Mouse (Mus musculus): ENCODE data around the gene Fut11. TPM values are rescaled to one million over a fixed set of nuclear protein-coding genes. Genes with fewer than 3 reads are reported as not detected.

Gene Fut11
- total and polyA plus RNA-seq, 3 experiments = 3.5 to 8.3 (median 4.1) TPM

GRCm38 (mm10) chr14:20707201-20708190 is 12.7 kb downstream of the Fut11 start, which contains the start of gene Zswim8:
Gene Zswim8, plus strand, starts transcription at chr14:20707552.
- no peak for TF ChIP-seq GATA2 (IDR thresholded peaks at IDR 0.05; ENCODE audit: borderline replicate concordance, low read depth, low read length)
- 0 out of 2 replicates have a peak, but pooled peaks have one; percentile 44 for TF ChIP-seq POLR2AphosphoS5 (IDR thresholded peaks at IDR 0.05; ENCODE audit: insufficient replicate concordance, low read depth, low read length)
- Histone ChIP-seq H3K27me3 (ENCODE audit: insufficient read depth, low read length) (no peaks in the 10 kb centered on the region), H3K36me3 (replicated peaks) (peaks cover 51% of the 10 kb centered on the region), H3K9me3 (replicated peaks) (no peaks in the 10 kb centered on the region), H3K4me1 (ENCODE audit: insufficient read depth, low read depth, low read length) (peaks cover 44% of the 10 kb centered on the region), H3K4me3 (ENCODE audit: low read depth, low read length) (peak within 1 kb of the TSS; percentile 82)
- peak; percentile 69 for ATAC-seq (ENCODE audit: extremely low read depth, insufficient number of reproducible peaks, low FRiP score, poor library complexity, severe bottlenecking)
- peak; percentile 88 for DNase-seq (ENCODE audit: low spot score)

- no peak for TF ChIP-seq GATA2 (IDR thresholded peaks at IDR 0.05; ENCODE audit: borderline replicate concordance, low read depth, low read length)
- no peak for TF ChIP-seq TAL1 (conservative IDR thresholded peaks at IDR 0.05; ENCODE audit: low read depth, low read length)
- no peak for TF ChIP-seq POLR2AphosphoS5 (IDR thresholded peaks at IDR 0.05; ENCODE audit: insufficient replicate concordance, low read depth, low read length)
- TF ChIP-seq CTCF (IDR thresholded peaks at IDR 0.05; ENCODE audit: low read depth, low read length) = no peak
- no peak for TF ChIP-seq GATA1 (IDR thresholded peaks at IDR 0.05; ENCODE audit: borderline replicate concordance, low read length)
- no peaks in the 10 kb centered on the region for H3K27me3 ChIP-seq (ENCODE audit: insufficient read depth, low read length)
- ATAC-seq (ENCODE audit: extremely low read depth, insufficient number of reproducible peaks, low FRiP score, poor library complexity, severe bottlenecking) (no peak), DNase-seq (ENCODE audit: low spot score) (no peak)
- H3K4me1 ChIP-seq (ENCODE audit: insufficient read depth, low read depth, low read length) = peaks cover 44% of the 10 kb centered on the region
- H3K4me3 ChIP-seq (ENCODE audit: low read depth, low read length) = peak overlapping the region; percentile 82
- H3K9me3 ChIP-seq (replicated peaks) = no peaks in the 10 kb centered on the region
- peaks cover 59% of the 10 kb centered on the region for H3K36me3 ChIP-seq (replicated peaks)
These were observed 13.5 kb downstream of the Fut11 start for GRCm38 (mm10) chr14:20708239-20708638.

- H3K27me3 ChIP-seq (ENCODE audit: insufficient read depth, low read length) = no peaks in the 10 kb centered on the region
- H3K9me3 ChIP-seq (replicated peaks) = no peaks in the 10 kb centered on the region
- DNase-seq (ENCODE audit: low spot score) (no peak), ATAC-seq (ENCODE audit: extremely low read depth, insufficient number of reproducible peaks, low FRiP score, poor library complexity, severe bottlenecking) (no peak)
- no peak overlapping the region for H3K4me3 ChIP-seq (ENCODE audit: low read depth, low read length)
- peaks cover 15% of the 10 kb centered on the region for H3K4me1 ChIP-seq (ENCODE audit: insufficient read depth, low read depth, low read length)
- TF ChIP-seq GATA1 (IDR thresholded peaks at IDR 0.05; ENCODE audit: borderline replicate concordance, low read length) (no peak), TAL1 (conservative IDR thresholded peaks at IDR 0.05; ENCODE audit: low read depth, low read length) (no peak), POLR2AphosphoS5 (IDR thresholded peaks at IDR 0.05; ENCODE audit: insufficient replicate concordance, low read depth, low read length) (no peak)
- peaks cover 96% of the 10 kb centered on the region for H3K36me3 ChIP-seq (replicated peaks)
These were observed 19.1 kb downstream of the Fut11 start for GRCm38 (mm10) chr14:20713832-20714231.

GRCm38 (mm10) chr14:20718443-20718842 is 23.7 kb downstream of the Fut11 start:
- H3K27me3 ChIP-seq (ENCODE audit: insufficient read depth, low read length) = no peaks in the 10 kb centered on the region
- H3K9me3 ChIP-seq (replicated peaks) = no peaks in the 10 kb centered on the region
- peaks cover 98% of the 10 kb centered on the region for H3K36me3 ChIP-seq (replicated peaks)
- ATAC-seq (ENCODE audit: extremely low read depth, insufficient number of reproducible peaks, low FRiP score, poor library complexity, severe bottlenecking) (no peak), DNase-seq (ENCODE audit: low spot score) (no peak)
- no peak overlapping the region for H3K4me3 ChIP-seq (ENCODE audit: low read depth, low read length)
- H3K4me1 ChIP-seq (ENCODE audit: insufficient read depth, low read depth, low read length) = peaks cover 47% of the 10 kb centered on the region
- TF ChIP-seq CTCF (IDR thresholded peaks at IDR 0.05; ENCODE audit: low read depth, low read length) (no peak), GATA1 (IDR thresholded peaks at IDR 0.05; ENCODE audit: borderline replicate concordance, low read length) (no peak), TAL1 (conservative IDR thresholded peaks at IDR 0.05; ENCODE audit: low read depth, low read length) (no peak), GATA2 (IDR thresholded peaks at IDR 0.05; ENCODE audit: borderline replicate concordance, low read depth, low read length) (no peak), POLR2AphosphoS5 (IDR thresholded peaks at IDR 0.05; ENCODE audit: insufficient replicate concordance, low read depth, low read length) (no peak)

- Histone ChIP-seq H3K36me3 (replicated peaks) (peaks cover 98% of the 10 kb centered on the region), H3K9me3 (replicated peaks) (no peaks in the 10 kb centered on the region), H3K27me3 (ENCODE audit: insufficient read depth, low read length) (no peaks in the 10 kb centered on the region), H3K4me1 (ENCODE audit: insufficient read depth, low read depth, low read length) (peaks cover 57% of the 10 kb centered on the region), H3K4me3 (ENCODE audit: low read depth, low read length) (no peak overlapping the region)
- ATAC-seq (ENCODE audit: extremely low read depth, insufficient number of reproducible peaks, low FRiP score, poor library complexity, severe bottlenecking) (peak; percentile 1; the same call in 1 of the 2 replicates), DNase-seq (ENCODE audit: low spot score) (no peak)
- TF ChIP-seq POLR2AphosphoS5 (IDR thresholded peaks at IDR 0.05; ENCODE audit: insufficient replicate concordance, low read depth, low read length) (peak; percentile 90), TAL1 (conservative IDR thresholded peaks at IDR 0.05; ENCODE audit: low read depth, low read length) (no peak)
These were observed 25.0 kb downstream of the Fut11 start for GRCm38 (mm10) chr14:20719767-20720166.

GRCm38 (mm10) chr14:20721371-20721770 is 26.6 kb downstream of the Fut11 start:
- H3K9me3 ChIP-seq (replicated peaks) = no peaks in the 10 kb centered on the region
- H3K4me1 ChIP-seq (ENCODE audit: insufficient read depth, low read depth, low read length) = peaks cover 73% of the 10 kb centered on the region
- no peak for TF ChIP-seq GATA2 (IDR thresholded peaks at IDR 0.05; ENCODE audit: borderline replicate concordance, low read depth, low read length)
- no peak for TF ChIP-seq GATA1 (IDR thresholded peaks at IDR 0.05; ENCODE audit: borderline replicate concordance, low read length)
- no peak for TF ChIP-seq TAL1 (conservative IDR thresholded peaks at IDR 0.05; ENCODE audit: low read depth, low read length)
- no peak for TF ChIP-seq CTCF (IDR thresholded peaks at IDR 0.05; ENCODE audit: low read depth, low read length)
- no peak; the same call in 1 of the 2 replicates for TF ChIP-seq POLR2AphosphoS5 (IDR thresholded peaks at IDR 0.05; ENCODE audit: insufficient replicate concordance, low read depth, low read length)
- peaks cover 98% of the 10 kb centered on the region for H3K36me3 ChIP-seq (replicated peaks)
- ATAC-seq (ENCODE audit: extremely low read depth, insufficient number of reproducible peaks, low FRiP score, poor library complexity, severe bottlenecking) (no peak), DNase-seq (ENCODE audit: low spot score) (no peak)
- peak overlapping the region; percentile 28; the same call in 1 of the 2 replicates for H3K4me3 ChIP-seq (ENCODE audit: low read depth, low read length)
- H3K27me3 ChIP-seq (ENCODE audit: insufficient read depth, low read length) = no peaks in the 10 kb centered on the region

Data from G1E (cell line).